Mouse (Mus musculus) MEL (cell line): ENCODE results near the gene Rsrc1.

ENCODE experiments used
- POLR2A ChIP-seq, 2 experiments: IDR thresholded peaks; 2 replicates each; pipeline ENCODE4 v1.6.1; 2011 to 2012; ENCODE audit warnings: low read length in 2 of 2, mild to moderate bottlenecking in 2 of 2, control low read depth in 1 of 2, improper control_type of control experiment in 1 of 2, low read depth in 1 of 2, moderate library complexity in 1 of 2; ENCODE audit not compliant: control insufficient read depth in 1 of 2, insufficient read depth in 1 of 2, poor library complexity in 1 of 2
- TCF12 ChIP-seq: IDR thresholded peaks from 2 replicates; pipeline ENCODE4 v1.6.1; 2014; ENCODE audit warnings: low read depth, mild to moderate bottlenecking, inconsistent platforms, low read length, improper control_type of control experiment, moderate library complexity

GRCm38 (mm10) chr3:66982181-66982911, 1.2 kb downstream of the Rsrc1 start:
- TF ChIP-seq TCF12 (no peak), POLR2A (IDR thresholded peaks at IDR 0.05; ENCODE audit: control insufficient read depth in 1 of 2, insufficient read depth in 1 of 2, low read depth in 1 of 2, low read length in 2 of 2, poor library complexity in 1 of 2) (no peak)
